Mouse (Mus musculus): ENCODE data around the gene C1qa.
A peak's percentile ranks its signal among the peaks of the same experiment; 100 is the strongest.

Gene C1qa

GRCm38 (mm10) chr4:136852989-136853388 is 45.6 kb downstream of the C1qa start:
- no peak for DNase-seq

GRCm38 (mm10) chr4:136852119-136852518 is 46.5 kb downstream of the C1qa start:
- no peak for DNase-seq

GRCm38 (mm10) chr4:136848565-136848964 is 50.0 kb downstream of the C1qa start:
- DNase-seq = peak; percentile 62

- DNase-seq = no peak
Measured at GRCm38 (mm10) chr4:136847166-136847565, 51.4 kb downstream of the C1qa start.

All from right cerebral cortex, adult 18-20 months (tissue).